Mouse (Mus musculus): Measurements from ENCODE around the gene Eno2. TPM values are rescaled to one million over a fixed set of nuclear protein-coding genes. Genes with fewer than 3 reads are reported as not detected.

The Eno2 gene
- polyA plus RNA-seq, 1 experiment from 2014 or later: 34.6 TPM

- ATAC-seq: 0 out of 2 replicates have a peak, but pooled peaks have one; percentile 25
- WGBS: 1% methylated on average over 10 of the region's 10 CpGs
These were observed 10.5 kb upstream of the Eno2 start for GRCm38 (mm10) chr6:124779984-124780416.

DNA sequence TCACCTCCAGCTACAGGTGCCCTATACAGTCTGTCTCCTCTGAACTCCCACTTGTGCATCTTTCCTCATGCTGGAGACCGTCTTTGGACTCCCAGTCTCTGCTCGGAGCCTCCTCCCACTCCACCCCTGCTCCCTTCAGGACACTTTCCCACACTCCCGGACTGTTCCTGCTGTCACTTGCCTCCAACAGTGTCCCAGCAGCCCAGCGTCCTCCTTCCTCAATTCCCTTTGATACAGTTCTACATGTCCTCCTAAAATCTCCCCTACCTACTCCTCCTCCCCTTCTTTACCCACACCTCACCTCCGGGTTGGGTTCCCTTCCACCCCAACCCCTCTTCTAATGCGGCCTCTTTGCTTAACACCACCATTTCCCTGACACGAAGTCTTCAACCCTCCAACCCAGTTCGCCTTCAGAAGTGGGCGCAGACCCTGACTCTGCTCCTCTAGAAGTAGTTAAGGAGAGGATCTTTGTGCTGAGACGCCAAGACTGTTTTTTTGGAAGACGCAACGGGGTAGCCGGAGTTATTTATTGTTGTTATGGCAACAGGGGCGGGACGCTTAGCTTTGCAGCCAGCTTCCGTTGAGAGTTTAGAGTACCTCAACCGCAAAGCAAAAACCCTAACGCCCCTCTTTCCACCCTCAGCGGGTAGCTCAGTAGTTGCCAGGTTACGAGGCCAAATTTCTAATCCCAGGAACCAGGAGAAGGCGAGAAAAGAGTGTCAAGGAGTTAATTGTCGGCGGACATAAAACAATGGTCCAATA, 9.9 kb upstream of the Eno2 start, which contains the start of gene Lrrc23:
TSS of gene Lrrc23 (minus strand) at position 506 of the 762 bp plus-strand sequence.
- Histone ChIP-seq H3K4me1 (ENCODE audit: control insufficient read depth, insufficient read depth, low read length) (peaks cover 2% of the 10 kb centered on the region; the same call in 1 of the 2 replicates), H3K4me2 (ENCODE audit: low read length) (peak within 1 kb of the TSS; percentile 66), H3K27ac (ENCODE audit: low read depth, low read length) (no peak within 1 kb of the TSS), H3K4me3 (ENCODE audit: low read depth, low read length) (peak within 1 kb of the TSS; percentile 29), H3K9me3 (replicated peaks; ENCODE audit: control insufficient read depth, low read length) (no peaks in the 10 kb centered on the region), H3K36me3 (ENCODE audit: control insufficient read depth, insufficient read depth, low read length) (no peaks in the 10 kb centered on the region), H3K27me3 (replicated peaks; ENCODE audit: control insufficient read depth, insufficient read depth, low read length) (no peaks in the 10 kb centered on the region), H3K9ac (ENCODE audit: low read length) (peak within 1 kb of the TSS; percentile 1; the same call in 1 of the 2 replicates)
- ATAC-seq (peak; percentile 71), DNase-seq (ENCODE audit: low spot score) (peak; percentile 80)
- 2% methylated on average over 23 of the region's 23 CpGs for WGBS

More at GRCm38 (mm10) chr6:124779984-124780416, 10.5 kb upstream of the Eno2 start:
- Histone ChIP-seq H3K27ac (ENCODE audit: low read depth, low read length) (no peak overlapping the region), H3K9ac (ENCODE audit: low read length) (peak overlapping the region; percentile 1; the same call in 1 of the 2 replicates), H3K4me3 (ENCODE audit: low read depth, low read length) (peak overlapping the region; percentile 29), H3K36me3 (ENCODE audit: control insufficient read depth, insufficient read depth, low read length) (no peaks in the 10 kb centered on the region), H3K4me2 (ENCODE audit: low read length) (peak overlapping the region; percentile 66), H3K9me3 (replicated peaks; ENCODE audit: control insufficient read depth, low read length) (no peaks in the 10 kb centered on the region), H3K4me1 (ENCODE audit: control insufficient read depth, insufficient read depth, low read length) (peaks cover 2% of the 10 kb centered on the region; the same call in 1 of the 2 replicates), H3K27me3 (replicated peaks; ENCODE audit: control insufficient read depth, insufficient read depth, low read length) (no peaks in the 10 kb centered on the region)
- no peak for DNase-seq (ENCODE audit: low spot score)

DNA sequence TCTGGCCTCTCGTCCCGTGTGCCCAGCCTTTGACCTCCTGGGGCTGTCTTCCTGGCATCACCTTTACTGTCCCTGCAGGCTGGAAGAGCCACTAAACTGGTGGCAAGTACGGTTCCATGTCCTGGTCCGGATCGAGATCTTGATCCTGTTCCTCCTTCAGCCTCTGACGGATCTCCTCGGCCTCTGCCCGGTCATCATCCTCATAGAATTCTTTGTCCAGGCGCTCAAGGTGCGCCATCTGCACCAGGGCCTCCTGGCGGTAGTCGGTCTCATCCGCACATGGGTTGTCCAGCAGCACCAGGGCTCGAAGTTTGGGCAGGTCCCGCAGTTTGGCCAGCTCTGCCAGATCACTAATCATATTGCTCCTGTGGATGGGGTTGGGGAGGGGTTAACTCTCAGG, 1.0 kb upstream of the Eno2 start:
- ATAC-seq (no peak), DNase-seq (ENCODE audit: low spot score) (no peak)
- H3K27ac ChIP-seq (ENCODE audit: low read depth, low read length): no peak overlapping the region
- 92% methylated on average over 15 of the region's 15 CpGs for WGBS
- H3K9ac ChIP-seq (ENCODE audit: low read length): no peak overlapping the region
- no peak overlapping the region for H3K4me3 ChIP-seq (ENCODE audit: low read depth, low read length)
- no peak overlapping the region for H3K4me2 ChIP-seq (ENCODE audit: low read length)
- no peaks in the 10 kb centered on the region for H3K27me3 ChIP-seq (replicated peaks; ENCODE audit: control insufficient read depth, insufficient read depth, low read length)
- H3K36me3 ChIP-seq (ENCODE audit: control insufficient read depth, insufficient read depth, low read length): no peaks in the 10 kb centered on the region
- H3K4me1 ChIP-seq (ENCODE audit: control insufficient read depth, insufficient read depth, low read length): peaks cover 5% of the 10 kb centered on the region
- no peaks in the 10 kb centered on the region for H3K9me3 ChIP-seq (replicated peaks; ENCODE audit: control insufficient read depth, low read length)

DNA sequence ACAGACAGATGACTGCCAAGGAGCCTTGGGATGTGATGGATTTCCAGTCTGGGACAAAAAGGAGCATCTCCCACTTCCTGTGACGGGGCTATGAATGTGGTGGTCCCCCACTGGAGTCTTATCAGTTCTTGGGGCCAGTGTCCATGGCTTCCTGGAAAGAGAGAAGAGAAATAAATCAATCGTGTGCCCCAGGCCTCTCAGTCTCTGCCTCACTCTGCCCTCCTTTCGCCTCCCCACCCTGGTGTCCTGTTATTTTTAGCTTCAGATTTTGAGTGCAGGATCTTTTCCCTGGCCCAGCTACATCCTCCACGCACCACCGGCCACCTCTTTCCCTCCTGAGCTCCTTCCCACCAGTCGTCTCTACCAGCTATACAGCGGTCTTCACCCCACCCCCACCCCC, 540 bp upstream of the Eno2 start:
- peak overlapping the region; percentile 77 for H3K4me2 ChIP-seq (ENCODE audit: low read length)
- ATAC-seq (no peak), DNase-seq (ENCODE audit: low spot score) (no peak)
- WGBS: 61% methylated on average over 7 of the region's 7 CpGs
- no peaks in the 10 kb centered on the region for H3K9me3 ChIP-seq (replicated peaks; ENCODE audit: control insufficient read depth, low read length)
- peaks cover 5% of the 10 kb centered on the region for H3K4me1 ChIP-seq (ENCODE audit: control insufficient read depth, insufficient read depth, low read length)
- H3K4me3 ChIP-seq (ENCODE audit: low read depth, low read length): peak overlapping the region; percentile 43
- no peak overlapping the region for H3K27ac ChIP-seq (ENCODE audit: low read depth, low read length)
- no peaks in the 10 kb centered on the region for H3K27me3 ChIP-seq (replicated peaks; ENCODE audit: control insufficient read depth, insufficient read depth, low read length)
- peak overlapping the region; percentile 71 for H3K9ac ChIP-seq (ENCODE audit: low read length)
- no peaks in the 10 kb centered on the region for H3K36me3 ChIP-seq (ENCODE audit: control insufficient read depth, insufficient read depth, low read length)

DNA sequence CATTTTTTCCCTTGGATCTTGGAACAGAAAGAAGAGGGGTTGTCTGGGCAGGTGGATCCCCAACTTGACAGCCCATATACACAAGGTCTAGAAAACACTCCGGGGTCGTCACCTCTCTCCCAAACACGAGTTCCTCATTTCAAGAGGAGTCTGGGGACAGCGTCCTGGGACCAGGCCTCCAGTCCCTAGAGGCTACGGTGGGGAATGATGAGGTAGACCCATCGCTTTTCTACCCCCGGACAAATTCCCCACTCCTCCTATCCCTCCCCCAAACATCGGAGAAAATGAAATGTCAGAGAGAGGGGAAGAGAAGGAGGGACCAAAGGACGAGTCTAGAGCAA, 799 bp downstream of the Eno2 start:
- ATAC-seq: peak; percentile 10
- no peak overlapping the region for H3K27ac ChIP-seq (ENCODE audit: low read depth, low read length)
- 8% methylated on average over 9 of the region's 9 CpGs for WGBS

DNA sequence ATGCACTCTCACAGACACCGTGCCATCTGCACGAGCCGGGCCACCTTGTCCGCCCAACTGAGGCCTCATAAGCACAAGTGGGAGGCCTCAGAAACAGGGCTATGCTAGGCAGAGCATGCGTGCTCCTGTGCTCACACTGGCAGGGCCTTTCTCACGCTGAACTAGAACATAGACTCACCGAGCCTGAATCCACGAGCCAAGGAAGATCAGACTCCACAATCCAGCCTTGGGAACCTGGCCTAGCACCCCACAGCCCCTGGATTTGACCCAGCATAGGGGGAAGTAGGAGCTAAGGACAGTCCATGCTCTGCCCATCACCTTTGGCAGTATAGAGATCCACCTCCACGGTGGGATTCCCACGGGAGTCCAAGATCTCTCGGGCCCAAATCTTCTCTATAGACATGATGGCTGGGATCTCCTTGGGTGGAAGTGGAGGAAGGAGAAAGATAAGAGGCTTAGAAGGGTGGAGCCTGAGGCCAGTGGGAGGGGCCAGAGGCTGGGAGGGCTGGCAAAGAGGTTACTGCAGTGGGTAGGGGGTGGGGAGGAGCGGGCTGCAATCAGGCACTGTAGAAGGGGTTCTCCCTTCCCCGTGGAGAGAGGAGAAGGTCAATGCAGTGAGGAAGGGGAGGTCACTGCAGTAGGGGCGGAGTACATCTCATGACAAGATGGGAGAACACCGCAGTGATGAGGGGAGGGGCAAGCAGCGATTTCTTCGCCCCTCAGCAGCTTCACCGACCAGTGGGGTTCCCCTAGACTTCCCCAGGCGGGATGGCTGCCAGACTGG, 1.4 kb downstream of the Eno2 start:
- DNase-seq (ENCODE audit: low spot score) (peak; percentile 14), ATAC-seq (0 out of 2 replicates have a peak, but pooled peaks have one; percentile 19)
- Histone ChIP-seq H3K9ac (ENCODE audit: low read length) (no peak overlapping the region; the same call in 1 of the 2 replicates), H3K4me3 (ENCODE audit: low read depth, low read length) (peak overlapping the region; percentile 43), H3K27me3 (replicated peaks; ENCODE audit: control insufficient read depth, insufficient read depth, low read length) (no peaks in the 10 kb centered on the region), H3K27ac (ENCODE audit: low read depth, low read length) (no peak overlapping the region), H3K4me2 (ENCODE audit: low read length) (peak overlapping the region; percentile 77), H3K36me3 (ENCODE audit: control insufficient read depth, insufficient read depth, low read length) (no peaks in the 10 kb centered on the region), H3K9me3 (replicated peaks; ENCODE audit: control insufficient read depth, low read length) (no peaks in the 10 kb centered on the region), H3K4me1 (ENCODE audit: control insufficient read depth, insufficient read depth, low read length) (peaks cover 5% of the 10 kb centered on the region)
- WGBS: 23% methylated on average over 19 of the region's 19 CpGs

More for the DNA sequence above, 799 bp downstream of the Eno2 start:
- Histone ChIP-seq H3K4me3 (ENCODE audit: low read depth, low read length) (peak overlapping the region; percentile 43), H3K4me2 (ENCODE audit: low read length) (peak overlapping the region; percentile 77), H3K27me3 (replicated peaks; ENCODE audit: control insufficient read depth, insufficient read depth, low read length) (no peaks in the 10 kb centered on the region), H3K4me1 (ENCODE audit: control insufficient read depth, insufficient read depth, low read length) (peaks cover 5% of the 10 kb centered on the region), H3K36me3 (ENCODE audit: control insufficient read depth, insufficient read depth, low read length) (no peaks in the 10 kb centered on the region), H3K9me3 (replicated peaks; ENCODE audit: control insufficient read depth, low read length) (no peaks in the 10 kb centered on the region), H3K9ac (ENCODE audit: low read length) (peak overlapping the region; percentile 71; the same call in 1 of the 2 replicates)
- no peak for DNase-seq (ENCODE audit: low spot score)

DNA sequence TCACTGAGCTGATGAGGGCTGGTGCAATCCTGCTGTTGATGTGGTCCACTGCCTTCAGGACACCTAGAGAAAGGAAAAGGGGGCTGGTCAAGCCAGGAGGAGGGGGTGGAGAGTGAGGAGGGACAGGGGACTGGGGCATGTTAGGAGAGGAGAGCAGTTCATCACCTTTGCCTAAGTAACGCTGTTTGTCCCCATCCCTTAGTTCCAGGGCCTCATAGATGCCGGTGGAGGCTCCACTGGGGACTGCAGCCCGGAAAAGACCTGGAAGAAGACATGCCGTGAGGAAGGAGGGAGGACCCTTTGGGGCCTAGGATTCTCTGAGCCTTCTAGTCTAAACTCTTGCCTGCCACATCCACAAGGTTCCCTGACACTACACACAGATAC, 1.9 kb downstream of the Eno2 start:
- ATAC-seq: no peak
- WGBS: 31% methylated on average over 4 of the region's 4 CpGs

GRCm38 (mm10) chr6:124765951-124766350, 3.5 kb downstream of the Eno2 start:
- Histone ChIP-seq H3K9me3 (replicated peaks; ENCODE audit: control insufficient read depth, low read length) (no peaks in the 10 kb centered on the region), H3K4me2 (ENCODE audit: low read length) (no peak overlapping the region), H3K4me3 (ENCODE audit: low read depth, low read length) (no peak overlapping the region), H3K4me1 (ENCODE audit: control insufficient read depth, insufficient read depth, low read length) (peaks cover 5% of the 10 kb centered on the region), H3K36me3 (ENCODE audit: control insufficient read depth, insufficient read depth, low read length) (no peaks in the 10 kb centered on the region), H3K27me3 (replicated peaks; ENCODE audit: control insufficient read depth, insufficient read depth, low read length) (no peaks in the 10 kb centered on the region), H3K27ac (ENCODE audit: low read depth, low read length) (no peak overlapping the region), H3K9ac (ENCODE audit: low read length) (no peak overlapping the region)
- no peak for DNase-seq (ENCODE audit: low spot score)
- ATAC-seq: no peak
- 85% methylated on average over 7 of the region's 7 CpGs for WGBS

More for the DNA sequence above, 1.9 kb downstream of the Eno2 start:
- no peak overlapping the region for H3K27ac ChIP-seq (ENCODE audit: low read depth, low read length)
- H3K9ac ChIP-seq (ENCODE audit: low read length): no peak overlapping the region; the same call in 1 of the 2 replicates
- no peaks in the 10 kb centered on the region for H3K27me3 ChIP-seq (replicated peaks; ENCODE audit: control insufficient read depth, insufficient read depth, low read length)
- H3K9me3 ChIP-seq (replicated peaks; ENCODE audit: control insufficient read depth, low read length): no peaks in the 10 kb centered on the region
- no peak for DNase-seq (ENCODE audit: low spot score)
- H3K4me3 ChIP-seq (ENCODE audit: low read depth, low read length): no peak overlapping the region
- H3K4me2 ChIP-seq (ENCODE audit: low read length): 0 out of 2 replicates have a peak overlapping the region, but pooled peaks have one; percentile 77
- H3K36me3 ChIP-seq (ENCODE audit: control insufficient read depth, insufficient read depth, low read length): no peaks in the 10 kb centered on the region
- H3K4me1 ChIP-seq (ENCODE audit: control insufficient read depth, insufficient read depth, low read length): peaks cover 5% of the 10 kb centered on the region

Measured in forebrain, embryonic 14.5 days (tissue).